Mouse (Mus musculus) thymus, postnatal 36 days (tissue): ENCODE measurements around the gene Rtn4rl1.

Source experiments
- DNase-seq, 2 experiments: peaks; one replicate each; pipeline ENCODE4 v3.0.0; 2022; ENCODE audit warnings: mixed read lengths in 2 of 2

The Rtn4rl1 gene

DNA sequence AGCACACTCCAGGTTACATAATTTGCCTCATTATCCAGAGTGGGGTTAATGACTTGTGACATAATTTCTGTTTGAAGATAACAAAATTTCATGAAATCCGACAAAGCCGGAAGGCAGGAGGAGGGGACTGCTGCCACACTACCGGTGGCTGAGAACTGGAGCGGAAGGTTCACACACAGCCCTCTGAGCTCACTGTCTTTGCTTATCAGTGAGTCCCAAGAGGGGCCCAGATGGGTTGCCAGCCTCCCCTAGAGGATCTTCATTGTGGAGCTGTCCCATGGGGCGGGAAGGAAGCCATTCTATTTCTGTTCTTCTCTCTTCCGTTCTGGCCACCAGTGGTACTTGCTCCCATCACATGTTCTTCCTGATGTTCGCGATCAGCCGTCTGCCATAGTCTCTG lies 107.4 kb downstream of the Rtn4rl1 start:
- no peak for DNase-seq

- no peak for DNase-seq
Measured at GRCm38 (mm10) chr11:75304797-75305196, 111.2 kb downstream of the Rtn4rl1 start.

- no peak for DNase-seq
Measured at GRCm38 (mm10) chr11:75308650-75309049, 115.1 kb downstream of the Rtn4rl1 start.

GRCm38 (mm10) chr11:75310813-75311212 lies 117.2 kb downstream of the Rtn4rl1 start:
- DNase-seq: no peak

- no peak for DNase-seq
Measured at GRCm38 (mm10) chr11:75311751-75312150, 118.2 kb downstream of the Rtn4rl1 start.

DNA sequence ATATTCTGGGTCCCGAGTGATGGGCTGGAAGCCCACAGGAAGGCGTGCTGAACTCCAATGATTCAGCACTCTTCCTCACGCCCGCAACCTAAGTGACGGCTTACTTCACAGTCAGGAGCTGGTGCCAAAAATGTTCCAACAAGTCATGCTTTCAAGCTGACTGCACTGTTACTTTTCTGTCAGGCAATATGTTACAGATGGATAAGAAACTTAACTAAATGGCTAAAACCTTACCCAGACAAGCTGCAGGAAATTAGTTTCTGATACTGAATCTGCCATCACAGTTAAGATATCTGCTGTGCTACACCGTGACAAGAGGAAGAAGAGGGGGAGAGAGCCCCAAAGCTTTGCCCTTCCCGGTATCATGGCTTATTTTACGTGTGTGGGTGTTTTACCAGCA lies 120.3 kb downstream of the Rtn4rl1 start:
- DNase-seq: no peak
